Mouse (Mus musculus): ENCODE measurements at regions not wholly inside any gene's neighbourhood (a gene's known extent, or its start where the extent isn't known, plus 50 kb on each side); places are given as distances from the start of the nearest gene placed in this dataset.

GRCm38 (mm10) chr11:110868319-110868718, 99.5 kb upstream of the Kcnj16 start:
- TF ChIP-seq EP300 (IDR thresholded peaks at IDR 0.05) (no peak), CTCF (IDR thresholded peaks at IDR 0.05) (no peak)

All from lung, postnatal 0 days (tissue).